Mouse (Mus musculus) gastrocnemius, postnatal 4 days (tissue): ENCODE data around the gene Dmbx1. TPM values are rescaled to one million over a fixed set of nuclear protein-coding genes. Genes with fewer than 3 reads are reported as not detected.

Experiments used
- DNase-seq, 2 experiments: peaks; one replicate each; pipeline ENCODE4 v3.0.0; 2021 to 2022; ENCODE audit warnings: low spot score in 2 of 2, mixed read lengths in 2 of 2
- total RNA-seq, 2 experiments: library from RNA; stranded (reverse); gene quantifications; 2 replicates each; pipeline ENCODE4 v1.2.3; 2021

Dmbx1 gene
- total RNA-seq, 2 experiments from 2014 or later, result not detected

DNA sequence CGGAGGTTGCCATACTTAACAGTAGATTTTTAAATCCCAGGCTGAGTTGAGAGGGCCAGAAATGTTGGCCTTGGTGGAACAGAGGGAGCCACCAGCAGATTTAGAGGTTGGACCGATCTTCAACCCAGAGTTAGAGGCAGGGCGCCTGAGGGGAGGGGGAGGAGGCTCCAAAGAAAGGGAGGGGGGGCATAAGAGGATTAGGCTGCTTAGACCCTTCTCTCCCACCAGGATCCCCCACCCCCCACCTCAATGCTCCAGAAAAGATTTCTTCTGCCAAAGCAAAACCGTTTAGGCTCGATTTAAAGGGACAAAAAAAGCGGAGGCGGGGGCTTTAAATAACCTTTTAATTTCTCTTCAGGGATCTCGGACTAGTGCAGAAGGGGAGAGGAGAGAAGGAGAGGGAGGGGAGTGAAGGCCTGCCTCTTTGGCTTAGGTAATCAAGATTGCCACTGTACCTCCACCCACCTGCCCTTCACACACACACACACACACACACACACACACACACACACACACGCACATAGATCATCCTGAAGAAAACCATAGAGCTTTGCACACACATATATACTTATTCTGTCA lies 1.6 kb upstream of the Dmbx1 start:
- DNase-seq, result no peak

DNA sequence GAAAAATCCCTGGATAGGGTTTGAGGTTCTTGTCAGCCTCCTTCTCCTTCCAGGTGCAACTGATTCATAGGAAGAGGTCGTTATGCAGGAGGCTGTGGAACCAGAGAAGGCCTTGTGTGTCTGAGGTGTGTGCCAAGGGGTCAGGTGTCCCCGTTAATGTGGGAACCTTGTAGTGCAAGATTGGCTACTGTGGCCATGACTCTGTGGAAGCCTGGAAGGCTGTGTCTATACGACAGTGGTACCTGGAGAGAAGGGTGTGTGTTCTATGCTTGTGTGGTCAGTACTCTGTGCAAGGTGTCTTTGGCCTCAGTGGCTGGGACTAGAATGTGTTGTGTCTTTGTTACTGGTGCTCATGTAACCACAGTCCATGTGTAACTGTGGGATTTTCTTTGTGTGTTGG lies 955 bp upstream of the Dmbx1 start:
- no peak for DNase-seq

DNA sequence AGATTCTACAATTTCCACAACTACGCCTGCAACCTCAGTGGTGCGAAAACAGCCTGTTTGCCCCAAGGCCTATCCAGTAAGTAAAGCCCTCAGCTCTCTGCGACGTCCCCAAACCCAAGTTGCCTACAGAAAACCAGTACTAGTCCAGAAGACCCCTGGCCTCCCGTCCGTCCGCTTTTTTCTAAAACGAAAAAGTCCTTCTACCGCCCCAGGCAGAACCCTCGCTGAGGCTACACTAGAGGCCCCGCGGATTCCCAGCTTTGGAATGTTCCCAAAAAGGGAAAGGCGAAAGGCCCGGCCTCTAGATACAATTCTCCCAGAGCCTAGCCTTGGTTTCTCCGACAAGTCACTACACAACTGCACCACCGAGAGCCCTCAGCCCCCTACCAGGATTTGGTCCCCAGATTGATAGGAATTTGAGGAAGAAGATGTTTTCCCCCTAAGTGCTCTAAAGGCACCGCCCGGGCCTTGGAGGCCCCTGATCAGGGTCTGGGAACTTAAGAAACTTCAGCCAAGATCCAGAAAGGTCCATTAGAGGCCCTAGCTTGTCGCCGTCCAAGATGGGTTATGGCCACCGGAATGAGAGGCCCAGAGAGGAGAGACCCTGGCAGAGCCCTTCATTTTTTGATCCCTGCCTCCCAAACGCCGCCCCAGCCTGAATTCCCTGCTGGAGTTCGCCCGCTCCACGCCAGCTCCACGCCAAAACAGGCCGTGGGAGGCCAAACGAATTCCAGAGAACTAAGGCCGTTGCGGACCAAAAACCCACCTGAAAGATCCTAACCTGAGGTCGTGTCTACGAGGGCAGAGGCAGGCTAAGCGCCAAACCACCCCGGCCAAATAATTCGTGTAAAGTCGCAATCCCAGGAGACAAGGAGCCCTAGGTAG lies 1.2 kb downstream of the Dmbx1 start:
- no peak for DNase-seq

DNA sequence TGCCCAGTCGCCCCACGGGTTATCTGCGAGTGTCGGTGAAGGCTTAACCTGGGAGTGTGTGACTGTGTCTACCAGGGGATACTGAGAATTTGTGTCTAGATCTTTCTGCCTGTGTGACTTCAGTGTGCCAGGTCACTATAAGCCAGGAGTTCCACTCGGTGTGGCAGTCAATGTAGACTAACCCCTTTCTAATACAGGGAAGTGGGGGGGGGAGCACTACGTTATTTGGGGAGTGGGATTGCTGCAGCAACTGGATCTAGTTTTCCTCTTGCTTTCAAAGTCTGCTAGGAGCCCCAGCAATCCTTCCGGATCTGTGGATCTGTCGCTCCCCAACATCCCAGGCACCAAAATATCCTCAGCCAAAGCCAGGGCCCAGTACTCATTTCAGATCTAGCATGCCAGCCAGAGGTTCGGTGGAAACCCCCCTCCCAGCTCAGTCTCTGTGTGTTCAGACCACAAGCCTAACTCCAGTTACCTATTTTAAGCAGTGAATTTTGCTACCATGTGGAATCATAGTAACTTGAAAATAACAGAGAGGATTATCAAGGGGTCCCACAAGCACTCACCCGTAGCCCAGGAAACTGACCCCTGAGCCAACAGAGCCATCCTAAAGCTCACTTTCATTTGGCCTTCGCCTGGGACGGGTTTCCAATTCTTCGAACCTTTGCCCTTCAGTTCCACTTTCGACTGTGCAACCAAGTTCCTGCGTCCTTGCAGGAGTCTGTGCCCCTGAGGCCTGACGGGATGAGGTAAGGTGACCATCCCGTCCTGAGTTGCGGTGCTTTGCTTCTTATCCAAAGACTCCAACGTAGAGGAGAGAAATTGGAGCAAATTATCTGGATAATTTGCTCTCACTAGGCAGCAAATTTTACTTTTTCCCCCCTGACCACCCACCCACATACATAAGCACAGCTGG lies 2.4 kb downstream of the Dmbx1 start:
- no peak for DNase-seq

DNA sequence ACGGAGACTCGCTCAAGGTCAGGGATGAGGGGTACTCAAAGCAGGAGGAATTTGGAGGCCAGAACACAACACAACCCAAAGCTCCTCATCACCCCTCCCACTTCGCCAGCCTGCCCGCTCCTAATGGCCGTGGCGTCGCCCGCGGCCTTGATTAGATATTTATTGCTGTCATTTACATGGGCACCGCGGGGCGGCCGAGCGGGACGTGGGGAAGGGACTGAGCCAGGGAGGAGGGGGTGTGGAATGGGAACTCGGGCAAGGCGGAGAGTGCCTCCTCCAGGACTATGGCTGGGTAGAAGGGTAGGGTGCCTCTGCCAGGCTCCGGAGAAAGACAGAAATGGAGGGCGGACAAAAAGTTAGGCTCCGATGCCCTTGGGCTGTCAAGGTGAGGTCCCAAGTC lies 3.1 kb downstream of the Dmbx1 start:
- DNase-seq, result no peak

DNA sequence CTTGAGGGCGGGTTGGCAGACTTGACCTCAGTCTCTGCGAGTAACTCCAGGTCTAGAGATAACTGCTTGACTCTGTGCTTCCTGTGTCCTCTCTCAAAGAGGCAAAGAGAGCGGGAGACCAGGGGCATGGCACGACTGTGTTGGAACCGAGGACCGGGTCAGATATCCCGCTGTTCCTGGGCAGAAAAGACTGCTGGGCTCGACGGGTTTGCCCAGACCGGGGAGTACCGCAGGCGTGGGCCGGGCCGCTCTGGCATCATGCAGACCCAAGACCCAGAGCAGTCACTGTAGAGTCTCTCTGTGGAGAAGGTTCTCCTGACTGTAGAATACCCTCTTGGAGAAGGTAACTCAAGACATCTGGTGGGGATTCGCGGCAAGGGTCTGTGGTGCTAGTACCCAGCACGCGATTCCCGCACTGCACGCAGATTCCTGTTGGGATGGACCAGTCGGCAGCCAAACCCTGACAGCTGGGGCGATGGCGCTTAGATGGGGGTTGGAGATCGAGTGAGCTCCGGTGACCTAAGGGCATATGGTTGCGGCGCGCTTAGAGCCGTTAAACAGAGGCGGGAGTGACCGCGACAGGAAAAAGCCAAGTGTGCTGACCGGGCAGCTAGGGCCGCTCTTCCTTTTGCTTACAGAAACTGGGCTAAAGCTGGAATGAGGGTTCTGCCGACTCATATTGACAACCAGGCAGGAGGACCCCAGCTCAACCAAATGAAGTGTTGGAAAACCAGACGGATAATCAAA lies 3.7 kb downstream of the Dmbx1 start:
- DNase-seq, result no peak

DNA sequence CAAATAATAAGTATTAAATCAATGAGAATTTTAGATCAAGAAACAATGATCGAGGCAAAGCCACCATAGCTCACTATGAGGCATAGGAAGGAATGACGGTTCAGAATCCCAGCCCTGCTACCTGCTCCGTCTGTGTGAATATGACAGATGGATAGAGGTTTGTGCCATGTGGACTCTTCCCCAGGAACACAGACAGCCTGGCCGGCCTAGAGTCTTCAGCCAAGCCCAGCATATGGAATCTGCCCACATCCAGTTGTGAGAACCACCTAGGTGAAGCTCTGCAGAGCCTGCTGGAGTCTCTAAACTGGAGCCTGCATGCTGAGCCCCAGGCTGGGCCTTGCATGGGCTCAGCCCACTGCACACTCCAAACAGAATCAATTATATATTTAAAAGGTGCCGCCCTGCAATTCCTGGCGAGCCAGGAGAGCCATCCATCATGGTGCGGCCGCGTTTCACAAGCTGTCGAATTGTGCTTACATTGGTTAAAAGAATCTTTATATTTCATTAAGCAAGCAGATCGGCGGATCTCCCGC lies 8.1 kb downstream of the Dmbx1 start:
- no peak for DNase-seq

DNA sequence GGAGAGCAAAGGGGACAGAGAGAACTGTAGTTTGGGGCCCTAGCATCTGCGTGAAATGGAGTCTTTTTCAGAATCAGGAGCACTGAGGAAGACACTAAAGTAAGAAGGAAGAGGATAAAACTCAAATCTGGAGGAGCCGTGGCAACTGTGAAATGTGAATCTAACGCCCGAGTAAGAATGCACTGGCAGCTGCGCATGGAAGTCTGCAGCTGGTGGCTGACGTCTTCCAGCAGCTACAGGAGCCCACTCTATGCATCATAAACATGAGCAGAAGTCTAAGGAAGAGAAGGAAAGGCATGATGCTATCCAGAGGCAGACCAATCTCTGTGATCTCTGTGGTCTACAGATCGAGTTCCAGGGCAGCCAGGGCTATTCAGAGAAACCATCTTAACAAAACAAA lies 12.1 kb downstream of the Dmbx1 start:
- no peak for DNase-seq

DNA sequence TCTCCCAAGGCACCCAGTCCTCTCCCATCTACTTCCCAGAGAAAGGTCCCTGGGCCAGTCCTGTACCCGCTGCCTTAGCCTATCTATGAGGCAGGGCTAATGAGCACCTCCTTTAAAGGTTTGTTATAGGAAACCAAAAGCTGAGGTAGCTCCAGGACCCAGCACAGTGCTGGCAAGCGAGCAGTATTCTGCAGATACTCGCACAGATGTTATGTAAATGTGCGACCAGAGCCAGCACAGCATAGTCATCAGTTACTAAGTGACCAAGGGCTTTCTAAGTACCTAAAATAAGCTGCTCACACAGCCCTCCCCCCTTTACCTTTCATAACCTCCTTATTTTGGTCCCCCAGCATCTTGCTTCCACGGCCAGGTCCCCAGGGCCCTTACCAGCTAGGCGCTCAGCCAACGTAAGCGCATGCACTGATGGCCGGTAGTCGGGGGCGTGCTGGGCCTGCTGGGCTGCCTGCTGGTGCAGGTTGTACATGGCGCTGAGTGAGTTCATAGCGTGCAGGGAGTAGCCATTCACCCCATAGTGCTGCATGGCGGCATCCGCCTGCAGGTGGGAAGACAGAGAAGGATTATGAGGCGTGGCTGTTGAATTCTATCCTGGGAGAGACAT lies 16.4 kb downstream of the Dmbx1 start:
- DNase-seq, result no peak

DNA sequence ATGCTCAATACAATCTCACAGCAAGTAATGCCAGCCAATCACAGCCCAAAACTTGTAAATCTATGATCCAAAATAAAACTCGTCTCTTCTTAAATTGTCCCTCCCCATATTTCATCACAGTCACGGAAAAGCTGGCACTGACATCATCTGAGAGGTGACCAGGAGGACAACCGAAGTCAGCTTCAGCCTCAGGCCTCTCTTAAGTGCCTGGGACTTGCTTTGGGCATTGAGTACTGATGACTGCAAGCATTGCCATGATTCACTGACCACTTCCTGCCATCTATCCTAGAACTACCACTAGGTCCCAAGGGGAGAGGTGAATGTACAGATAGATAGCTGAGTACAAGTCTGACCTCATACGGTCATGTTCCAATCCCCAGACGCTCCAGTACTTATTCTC lies 17.0 kb downstream of the Dmbx1 start:
- no peak for DNase-seq

DNA sequence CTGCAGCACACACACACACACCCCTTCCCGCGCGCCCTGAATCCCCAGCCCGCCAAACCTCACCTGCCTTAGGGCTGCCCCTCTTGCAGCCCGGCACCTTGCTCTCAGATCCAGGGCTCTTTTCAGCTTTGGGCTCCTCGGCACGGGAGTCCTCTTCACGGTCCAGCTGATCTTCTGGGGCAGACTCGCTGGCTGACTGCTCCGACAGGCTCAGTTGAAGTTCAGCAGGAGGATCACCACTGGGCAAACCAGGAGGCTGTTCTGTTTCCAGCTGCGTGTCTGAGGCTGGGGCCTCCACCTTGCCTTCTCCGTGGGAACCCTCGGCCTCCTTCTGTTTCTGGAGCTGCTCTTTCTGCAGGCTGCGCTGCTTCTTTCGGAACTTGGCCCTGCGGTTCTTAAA lies 19.8 kb downstream of the Dmbx1 start:
- DNase-seq, result no peak

DNA sequence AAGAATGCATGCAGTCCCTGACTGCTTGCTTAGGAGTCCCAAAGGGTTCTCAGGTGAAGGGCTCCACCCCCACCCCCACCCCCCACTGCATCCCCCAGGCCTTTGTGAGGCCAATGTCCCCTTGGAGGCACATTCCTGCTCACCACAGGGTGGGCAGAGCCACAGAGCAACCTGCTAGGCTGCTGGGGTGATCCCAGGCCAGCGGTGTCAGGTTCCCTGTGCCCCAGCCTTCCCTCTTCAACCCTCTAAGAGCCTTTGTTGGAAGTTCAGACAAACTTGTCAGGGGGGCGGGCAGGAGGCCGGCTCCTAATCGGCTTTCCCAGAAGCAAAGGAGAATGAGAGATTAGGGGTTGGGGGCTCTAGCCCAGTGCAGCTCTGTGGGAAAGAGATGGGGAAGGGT lies 28.1 kb downstream of the Dmbx1 start:
- DNase-seq, result no peak

DNA sequence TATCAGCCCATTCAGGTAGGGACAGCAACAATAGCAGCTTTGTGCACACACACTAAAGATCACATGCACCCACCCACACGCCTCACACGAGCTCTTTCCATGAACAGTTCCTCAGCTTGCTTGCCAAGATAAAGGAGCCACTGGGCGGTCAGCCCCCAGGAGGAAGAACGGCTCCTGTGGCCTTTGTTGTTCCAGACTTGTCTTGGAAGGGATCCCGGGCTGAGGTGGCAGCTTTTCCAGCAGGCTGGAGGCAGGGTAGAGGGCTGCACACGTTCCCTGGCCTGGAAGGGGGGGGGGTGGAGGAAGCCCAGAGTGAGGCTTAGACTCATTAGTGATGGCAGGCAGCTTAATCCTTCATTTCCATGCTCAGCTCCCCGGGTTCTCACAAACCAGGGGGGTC lies 31.1 kb downstream of the Dmbx1 start:
- peak in 1 of 2 experiments; percentile 25 for DNase-seq

DNA sequence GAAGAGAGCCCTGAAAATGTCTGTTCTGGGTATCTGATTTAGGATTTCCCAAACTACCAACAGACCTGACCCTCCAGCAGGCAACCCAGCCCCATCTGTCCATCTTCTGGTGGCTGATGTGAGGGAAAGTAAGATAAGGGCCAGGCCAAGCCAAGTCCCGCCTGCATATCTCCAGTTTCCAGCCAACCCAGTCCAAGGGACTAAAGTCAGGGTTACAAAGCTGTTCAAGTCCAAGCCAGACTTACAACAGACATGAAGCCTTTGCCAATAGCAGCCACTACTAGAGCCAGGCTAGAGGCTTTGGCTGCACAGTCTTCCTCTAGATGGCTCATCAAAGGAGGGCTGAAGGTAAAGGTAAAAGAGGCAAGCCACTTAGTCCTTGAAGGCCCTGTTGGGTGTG lies 31.7 kb downstream of the Dmbx1 start:
- no peak for DNase-seq

DNA sequence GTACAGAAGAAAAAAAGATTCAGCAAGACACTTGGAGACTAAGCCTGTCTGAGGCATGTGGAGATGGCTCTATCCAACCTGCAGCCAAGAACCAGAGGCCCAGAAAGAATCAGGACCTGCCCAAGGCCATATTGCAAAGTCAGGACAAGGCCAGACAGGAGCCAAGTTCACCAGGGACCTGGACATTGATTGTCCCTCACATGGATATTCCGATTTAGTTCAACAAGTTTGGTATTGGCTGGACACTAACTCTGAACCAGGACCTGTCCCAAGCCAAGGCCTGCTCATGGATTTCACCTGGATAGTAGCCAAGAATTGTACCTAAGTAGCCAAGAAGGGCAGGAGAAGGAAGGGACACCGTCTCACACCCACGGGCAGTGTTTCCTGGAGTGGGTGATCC lies 32.9 kb downstream of the Dmbx1 start:
- DNase-seq, result no peak

DNA sequence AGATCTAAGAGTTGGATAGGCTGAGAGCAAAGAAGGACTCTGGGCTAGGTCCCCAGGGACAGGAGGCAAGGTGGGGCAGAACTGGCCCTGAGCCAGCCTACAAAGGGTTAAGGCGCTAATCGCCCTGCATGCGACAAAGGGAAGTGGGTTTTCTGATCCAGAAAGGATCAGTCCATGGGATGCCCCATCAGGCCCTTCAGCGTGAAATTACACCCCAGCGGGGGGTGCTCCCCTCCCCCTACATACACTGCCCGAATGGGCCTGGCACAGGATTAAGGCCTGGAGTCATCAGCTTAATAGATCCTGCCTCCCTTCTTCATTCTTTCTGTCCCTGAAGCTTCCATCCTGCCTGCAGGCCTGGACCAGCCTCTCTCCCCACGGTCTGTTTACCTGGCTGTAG lies 34.0 kb downstream of the Dmbx1 start:
- DNase-seq, result no peak

DNA sequence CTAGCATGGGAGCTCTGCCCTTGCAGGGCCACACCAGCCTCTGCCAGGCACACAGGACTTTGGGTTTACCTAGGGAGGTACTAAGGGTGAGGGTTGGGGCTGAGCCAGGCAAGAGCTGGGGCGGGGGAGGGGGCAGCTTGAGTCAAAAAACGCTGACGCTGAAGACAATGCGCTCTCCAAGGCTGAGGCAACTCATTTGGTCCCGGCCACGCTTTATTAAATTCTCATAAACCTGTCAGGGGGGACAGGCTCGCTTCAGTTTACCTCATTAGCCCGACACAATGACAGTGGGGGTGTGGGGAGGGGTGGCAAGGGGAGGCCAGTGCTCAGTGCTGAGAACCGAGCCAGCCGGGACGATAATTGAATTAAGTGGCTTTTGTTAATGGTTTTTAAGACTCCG lies 35.4 kb downstream of the Dmbx1 start:
- no peak for DNase-seq

DNA sequence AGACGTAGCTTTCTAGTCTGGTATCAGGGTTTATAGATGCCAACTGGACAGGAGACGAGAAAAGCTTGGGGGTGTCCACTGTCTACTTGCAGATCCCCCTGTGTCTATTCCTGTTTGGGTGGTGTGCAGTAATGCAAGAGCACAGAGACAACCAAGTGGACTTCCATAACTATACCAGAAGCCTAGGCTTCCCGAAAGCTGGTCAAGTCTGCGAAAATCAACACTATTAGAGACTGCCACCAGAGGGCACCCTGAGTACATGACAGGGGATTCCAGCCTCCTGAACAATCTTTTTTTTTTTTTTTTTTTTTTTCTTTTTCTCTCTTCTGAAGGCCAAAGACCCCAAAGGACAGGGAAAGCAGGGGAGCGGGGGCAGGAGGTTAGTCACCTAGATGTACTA lies 36.9 kb downstream of the Dmbx1 start:
- DNase-seq, result peak; percentile 58 to 81

DNA sequence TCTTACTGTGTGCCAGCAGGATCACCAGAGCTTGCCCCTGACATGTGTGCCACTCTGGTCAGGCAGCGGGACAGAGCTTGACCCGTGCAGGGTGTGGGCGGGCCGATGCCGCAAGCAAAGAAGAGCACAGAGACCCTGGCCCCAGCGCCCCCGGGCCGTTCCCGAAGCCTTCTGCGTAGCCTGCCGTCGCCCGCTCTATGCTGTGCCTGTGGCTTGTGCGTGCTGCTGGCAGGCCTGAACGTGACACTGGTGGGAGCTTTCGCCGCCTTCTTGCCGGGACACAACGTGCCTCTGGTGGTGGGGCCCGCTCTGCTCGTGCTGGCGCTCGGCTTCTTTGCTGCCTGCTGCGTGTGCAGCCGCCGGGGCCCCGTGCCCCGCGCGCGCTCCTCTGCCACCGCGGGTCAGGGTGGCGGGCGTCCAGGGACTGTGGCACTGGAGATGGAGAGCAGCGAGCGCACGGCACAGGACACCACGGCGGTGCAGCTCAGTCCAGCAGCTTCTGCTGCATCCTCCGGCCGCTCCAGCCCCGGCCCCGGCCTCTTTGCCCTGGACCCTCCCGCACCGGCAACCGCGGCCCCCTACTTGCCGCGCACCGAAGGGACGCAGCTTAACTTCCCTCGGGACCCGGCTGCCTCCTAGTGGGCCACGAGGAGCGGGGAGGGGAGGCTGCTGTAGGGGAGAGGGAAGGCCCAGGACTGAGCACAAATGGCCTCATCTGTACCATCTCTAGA lies 41.7 kb downstream of the Dmbx1 start:
- peak in 1 of 2 experiments; percentile 16 for DNase-seq

DNA sequence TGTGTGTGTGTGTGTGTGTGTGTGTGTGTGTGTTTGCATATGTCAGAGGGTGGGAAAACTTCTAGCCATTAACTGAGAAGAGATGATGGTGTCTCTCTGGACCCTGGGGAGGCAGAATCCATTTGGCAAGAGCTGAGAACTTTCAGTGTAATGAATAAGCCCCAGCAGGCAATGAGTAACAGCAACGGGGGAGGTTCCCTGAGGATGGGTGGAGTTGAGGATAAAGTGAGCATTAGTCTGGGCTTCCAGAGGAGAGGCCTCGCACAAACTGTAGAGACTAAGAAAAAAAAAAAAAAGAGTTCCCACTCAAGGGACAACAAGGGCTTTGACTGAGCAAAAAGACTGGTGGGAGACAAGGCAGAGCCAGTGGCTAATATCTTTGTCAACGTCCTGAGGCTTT lies 45.4 kb downstream of the Dmbx1 start:
- no peak for DNase-seq
